Mouse (Mus musculus): ENCODE results near the gene Irf9. TPM values are rescaled to one million over a fixed set of nuclear protein-coding genes. Genes with fewer than 3 reads are reported as not detected.

The Irf9 gene
- polyA plus RNA-seq, 1 experiment = 33.2 TPM

DNA sequence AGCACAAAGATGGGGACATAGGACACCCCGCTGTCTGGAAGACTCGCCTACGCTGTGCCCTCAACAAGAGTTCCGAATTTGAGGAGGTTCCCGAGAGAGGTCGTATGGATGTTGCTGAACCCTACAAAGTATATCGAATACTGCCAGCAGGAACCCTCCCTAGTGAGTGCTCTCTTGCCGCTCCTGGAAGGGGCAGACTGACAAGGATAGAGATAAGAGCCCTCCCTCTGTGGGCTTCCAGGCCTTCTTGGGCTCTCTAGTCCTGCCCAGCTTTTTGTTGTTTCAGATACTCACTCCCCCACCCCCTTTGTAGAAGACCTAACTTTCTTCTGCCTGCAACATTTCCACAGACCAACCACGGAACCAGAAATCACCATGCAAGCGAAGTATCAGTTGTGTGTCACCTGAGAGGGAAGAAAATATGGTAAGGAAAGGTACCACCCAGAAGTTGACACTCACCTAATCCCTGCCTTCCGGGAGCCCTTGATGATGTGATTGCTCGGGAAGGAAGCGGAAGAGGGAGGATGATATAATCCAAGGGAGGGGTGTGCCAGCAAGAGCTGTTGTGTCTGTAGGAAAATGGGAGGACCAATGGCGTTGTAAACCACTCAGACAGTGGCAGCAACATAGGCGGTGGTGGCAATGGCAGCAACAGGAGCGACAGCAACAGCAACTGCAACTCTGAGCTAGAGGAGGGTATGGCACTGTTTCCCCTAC is 2.5 kb downstream of the Irf9 start:
- Histone ChIP-seq H3K4me1 (ENCODE audit: control insufficient read depth, insufficient read depth, low read length) (no peaks in the 10 kb centered on the region), H3K27ac (ENCODE audit: insufficient read depth, low read length) (no peak overlapping the region), H3K4me3 (ENCODE audit: insufficient read depth, low read length) (no peak overlapping the region)
- TF ChIP-seq POLR2A (IDR thresholded peaks at IDR 0.05; ENCODE audit: low read depth, low read length) (no peak), CTCF (IDR thresholded peaks at IDR 0.05; ENCODE audit: borderline replicate concordance, insufficient read depth, low read length) (no peak)

DNA sequence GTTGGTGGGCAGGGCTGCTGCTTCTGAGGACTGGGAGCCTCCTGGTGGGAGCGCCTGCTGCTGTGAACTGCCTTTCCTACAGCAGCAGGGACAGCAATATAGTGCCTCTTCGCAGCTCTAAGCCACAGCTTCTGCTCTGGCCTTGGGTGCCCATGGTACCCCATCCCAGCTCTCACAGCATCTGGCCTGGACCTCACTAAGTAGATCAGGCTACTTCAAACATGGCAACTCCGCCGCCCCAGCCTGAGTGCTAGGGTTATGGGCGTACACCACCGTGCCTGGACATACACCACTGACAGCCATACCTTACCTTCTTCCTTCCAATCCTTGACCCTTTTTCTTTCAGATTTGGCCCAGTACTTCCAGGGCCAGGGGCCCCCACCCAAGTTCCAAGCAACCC is 5.0 kb downstream of the Irf9 start:
- H3K27ac ChIP-seq (ENCODE audit: insufficient read depth, low read length) = no peak overlapping the region
- H3K4me1 ChIP-seq (ENCODE audit: control insufficient read depth, insufficient read depth, low read length) = no peaks in the 10 kb centered on the region
- TF ChIP-seq POLR2A (IDR thresholded peaks at IDR 0.05; ENCODE audit: low read depth, low read length) = no peak
- TF ChIP-seq CTCF (IDR thresholded peaks at IDR 0.05; ENCODE audit: borderline replicate concordance, insufficient read depth, low read length) = no peak
- no peak overlapping the region for H3K4me3 ChIP-seq (ENCODE audit: insufficient read depth, low read length)

DNA sequence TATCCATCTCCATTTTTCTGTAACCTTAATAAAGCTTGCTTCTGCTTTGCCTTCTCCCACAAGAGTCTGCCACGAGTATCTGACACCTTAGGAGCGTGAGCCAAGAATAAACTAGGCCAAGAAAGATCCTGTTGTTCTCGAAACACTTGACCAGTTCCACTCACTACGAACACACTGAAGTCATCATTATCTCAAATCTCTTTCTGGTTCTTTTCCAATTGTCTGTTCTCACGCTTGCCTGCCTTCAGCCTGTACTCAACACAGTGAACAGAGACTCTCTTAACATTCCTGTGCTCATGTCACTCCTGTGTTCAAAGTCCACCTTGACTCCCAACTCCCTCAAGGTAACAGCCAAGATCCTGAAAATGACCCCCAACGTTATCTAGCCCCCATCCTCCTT is 10.0 kb downstream of the Irf9 start:
- Histone ChIP-seq H3K27ac (ENCODE audit: insufficient read depth, low read length) (no peak overlapping the region), H3K4me3 (ENCODE audit: insufficient read depth, low read length) (no peak overlapping the region), H3K4me1 (ENCODE audit: control insufficient read depth, insufficient read depth, low read length) (no peaks in the 10 kb centered on the region)
- no peak for TF ChIP-seq POLR2A (IDR thresholded peaks at IDR 0.05; ENCODE audit: low read depth, low read length)
- TF ChIP-seq CTCF (IDR thresholded peaks at IDR 0.05; ENCODE audit: borderline replicate concordance, insufficient read depth, low read length) = no peak

DNA sequence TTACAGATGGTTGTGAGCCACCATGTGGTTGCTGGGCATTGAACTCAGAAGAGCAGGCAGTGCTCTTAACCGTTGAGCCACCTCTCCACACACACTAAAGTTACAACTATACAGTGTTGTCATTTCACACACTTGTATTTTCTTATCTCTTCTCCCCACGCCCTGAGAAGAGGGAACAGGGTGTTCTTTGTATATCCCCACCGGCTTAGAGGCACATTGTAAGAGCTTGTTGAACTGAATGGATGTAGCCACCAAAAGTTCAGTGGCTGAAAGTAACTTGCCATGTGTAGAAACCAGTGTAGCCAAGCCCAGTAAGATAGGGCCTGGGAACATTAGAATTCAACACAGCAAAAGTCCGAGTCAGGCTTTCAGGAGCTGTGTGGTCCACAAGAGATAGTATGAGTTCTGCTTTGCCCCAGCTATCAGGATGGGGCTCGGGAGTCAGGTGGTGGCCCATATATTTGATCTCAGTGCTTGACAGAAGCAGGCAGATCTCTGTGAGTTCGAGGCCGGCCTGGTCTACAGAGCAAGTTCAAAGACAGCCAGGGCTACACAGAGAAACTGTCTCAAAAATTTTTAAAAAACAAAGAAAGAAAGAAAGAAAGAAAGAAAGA is 11.3 kb downstream of the Irf9 start:
- TF ChIP-seq CTCF (IDR thresholded peaks at IDR 0.05; ENCODE audit: borderline replicate concordance, insufficient read depth, low read length) = no peak
- H3K4me1 ChIP-seq (ENCODE audit: control insufficient read depth, insufficient read depth, low read length) = no peaks in the 10 kb centered on the region
- H3K27ac ChIP-seq (ENCODE audit: insufficient read depth, low read length) = no peak overlapping the region

DNA sequence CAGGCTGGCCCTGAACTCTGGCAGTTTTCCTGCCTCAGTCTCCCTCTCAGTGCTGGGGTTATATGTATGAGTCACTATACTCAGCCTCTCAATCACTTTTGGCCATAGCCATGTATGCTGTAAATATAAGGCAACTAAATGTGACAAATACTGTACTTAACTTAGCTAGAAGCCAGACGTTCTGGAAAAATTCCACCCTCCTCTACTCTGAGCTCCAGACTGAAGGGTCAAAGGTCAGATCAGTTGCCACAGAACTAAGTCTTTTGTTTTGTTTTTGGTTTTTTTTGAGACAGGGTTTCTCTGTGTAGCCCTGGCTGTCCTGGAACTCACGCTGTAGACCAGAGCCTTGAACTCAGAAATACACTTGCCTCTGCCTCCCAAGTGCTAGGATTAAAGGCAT is 12.5 kb downstream of the Irf9 start:
- TF ChIP-seq CTCF (IDR thresholded peaks at IDR 0.05; ENCODE audit: borderline replicate concordance, insufficient read depth, low read length) (no peak), POLR2A (IDR thresholded peaks at IDR 0.05; ENCODE audit: low read depth, low read length) (no peak)
- no peaks in the 10 kb centered on the region for H3K4me1 ChIP-seq (ENCODE audit: control insufficient read depth, insufficient read depth, low read length)
- H3K4me3 ChIP-seq (ENCODE audit: insufficient read depth, low read length) = no peak overlapping the region
- H3K27ac ChIP-seq (ENCODE audit: insufficient read depth, low read length) = no peak overlapping the region

More for the DNA sequence above, 11.3 kb downstream of the Irf9 start:
- no peak overlapping the region for H3K4me3 ChIP-seq (ENCODE audit: insufficient read depth, low read length)

DNA sequence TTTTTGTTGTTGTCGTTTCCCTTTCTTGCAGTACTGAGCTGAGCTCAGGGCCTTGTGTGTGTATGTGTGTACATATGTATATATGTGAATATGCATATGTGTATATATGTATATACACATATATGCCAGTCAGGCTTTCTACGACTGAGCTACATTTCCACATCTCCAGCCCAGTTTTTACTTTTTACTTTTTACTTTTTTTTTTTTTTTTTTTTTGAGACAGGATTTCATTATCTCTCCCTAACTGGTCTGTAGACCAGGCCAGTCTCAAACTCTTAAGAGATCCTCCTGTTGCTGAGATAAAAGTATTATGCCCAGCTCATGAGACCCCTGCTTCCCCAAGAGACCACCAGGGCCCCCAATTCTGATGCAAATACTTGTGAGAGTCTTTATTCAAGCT is 13.5 kb downstream of the Irf9 start:
- Histone ChIP-seq H3K27ac (ENCODE audit: insufficient read depth, low read length) (no peak overlapping the region), H3K4me3 (ENCODE audit: insufficient read depth, low read length) (no peak overlapping the region)
- TF ChIP-seq CTCF (IDR thresholded peaks at IDR 0.05; ENCODE audit: borderline replicate concordance, insufficient read depth, low read length) = no peak
- no peak for TF ChIP-seq POLR2A (IDR thresholded peaks at IDR 0.05; ENCODE audit: low read depth, low read length)

DNA sequence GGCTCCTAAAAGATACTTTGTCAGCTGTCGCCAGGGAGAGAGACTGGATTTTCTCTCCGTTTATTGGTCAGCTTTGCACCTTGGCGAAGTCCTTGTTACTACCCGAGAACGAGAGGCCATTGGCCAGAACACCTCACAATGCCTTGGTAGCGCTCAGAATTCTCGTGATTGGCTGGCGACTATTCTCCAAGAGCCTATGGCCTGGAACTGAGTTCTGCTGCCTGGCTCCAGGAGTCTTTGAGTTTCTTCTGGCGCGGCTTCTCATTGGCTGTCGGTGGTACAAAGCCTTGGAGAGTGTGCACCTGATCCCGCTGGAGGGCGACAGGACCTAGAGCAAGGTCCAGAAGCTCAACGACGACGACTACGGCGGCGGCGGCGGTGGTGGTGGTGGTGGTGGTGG is 14.5 kb downstream of the Irf9 start, which contains the start of gene Rec8:
Rec8 (plus strand) TSS at position 216 of the 400 bp plus-strand sequence.
- TF ChIP-seq POLR2A (IDR thresholded peaks at IDR 0.05; ENCODE audit: low read depth, low read length) (no peak), CTCF (IDR thresholded peaks at IDR 0.05; ENCODE audit: borderline replicate concordance, insufficient read depth, low read length) (no peak)
- H3K4me1 ChIP-seq (ENCODE audit: control insufficient read depth, insufficient read depth, low read length) = no peaks in the 10 kb centered on the region
- no peak within 1 kb of the TSS for H3K4me3 ChIP-seq (ENCODE audit: insufficient read depth, low read length)
- H3K27ac ChIP-seq (ENCODE audit: insufficient read depth, low read length) = no peak within 1 kb of the TSS

More for the DNA sequence above, 13.5 kb downstream of the Irf9 start:
- H3K4me1 ChIP-seq (ENCODE audit: control insufficient read depth, insufficient read depth, low read length) = no peaks in the 10 kb centered on the region

DNA sequence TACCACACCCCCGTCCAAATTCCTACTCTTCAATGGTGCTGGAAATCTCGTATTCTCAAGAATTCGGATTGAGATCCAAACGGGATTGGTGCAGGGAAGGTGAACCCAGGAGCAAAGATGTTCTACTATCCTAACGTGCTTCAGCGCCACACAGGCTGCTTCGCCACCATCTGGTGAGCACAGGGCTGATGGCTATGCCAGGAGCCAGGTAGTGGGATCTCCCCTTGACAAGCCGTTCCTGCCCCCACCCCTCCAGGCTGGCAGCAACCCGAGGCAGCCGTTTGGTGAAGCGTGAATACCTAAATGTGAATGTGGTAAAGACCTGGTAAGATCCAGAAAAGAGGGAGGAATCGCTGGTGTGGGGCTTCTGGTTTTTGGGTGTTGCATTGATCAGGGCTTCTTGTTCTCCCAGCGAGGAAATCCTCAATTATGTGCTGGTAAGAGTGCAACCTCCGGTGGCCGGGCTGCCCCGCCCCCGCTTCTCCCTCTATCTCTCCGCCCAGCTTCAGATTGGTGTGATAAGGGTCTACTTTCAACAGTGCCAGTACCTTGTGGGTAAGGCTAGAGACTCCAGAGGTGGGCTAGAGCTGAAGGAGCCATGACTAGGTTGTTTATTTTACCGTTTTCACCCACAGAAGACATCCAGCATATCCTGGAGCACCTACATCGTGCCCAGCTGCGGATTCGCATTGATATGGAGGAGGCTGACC is 15.3 kb downstream of the Irf9 start:
- TF ChIP-seq POLR2A (IDR thresholded peaks at IDR 0.05; ENCODE audit: low read depth, low read length) (no peak), CTCF (IDR thresholded peaks at IDR 0.05; ENCODE audit: borderline replicate concordance, insufficient read depth, low read length) (no peak)
- H3K4me1 ChIP-seq (ENCODE audit: control insufficient read depth, insufficient read depth, low read length) = no peaks in the 10 kb centered on the region
- no peak overlapping the region for H3K27ac ChIP-seq (ENCODE audit: insufficient read depth, low read length)
- no peak overlapping the region for H3K4me3 ChIP-seq (ENCODE audit: insufficient read depth, low read length)

DNA sequence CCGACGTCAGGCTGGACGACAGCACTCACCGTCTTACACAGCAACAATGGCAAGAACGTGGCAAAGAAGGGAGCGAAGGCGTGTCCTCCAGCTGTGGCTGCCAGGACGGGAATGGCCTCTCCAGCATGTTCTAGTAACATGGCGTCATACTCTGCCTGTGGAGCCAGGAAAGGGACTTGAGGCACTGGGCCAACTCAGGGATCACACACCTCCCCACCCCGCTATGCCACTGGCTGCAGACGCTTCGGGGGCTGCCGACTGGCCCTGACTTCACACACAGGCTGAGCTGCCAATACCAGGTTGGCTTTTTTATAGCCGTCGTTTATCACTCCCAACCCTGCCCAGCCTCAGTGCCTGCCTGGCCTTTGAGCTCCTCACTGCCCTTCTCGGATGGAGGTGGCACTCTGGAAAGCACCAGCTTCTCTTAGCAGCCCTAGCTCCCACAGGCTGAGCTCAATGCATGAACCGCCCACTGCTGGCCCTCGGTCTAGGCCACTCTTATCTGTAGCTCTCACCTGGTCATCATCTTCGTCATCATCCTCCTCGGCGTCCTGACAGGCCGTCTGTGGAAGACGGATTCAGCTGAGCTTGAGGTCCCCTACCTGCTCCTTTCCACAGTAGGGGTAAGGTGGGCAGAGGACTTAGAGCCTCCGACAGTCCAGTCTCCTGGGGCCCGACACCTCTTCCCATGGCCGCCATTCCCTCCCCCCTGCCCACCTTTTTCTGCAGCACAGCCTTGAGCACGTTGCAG is 24.9 kb downstream of the Irf9 start:
- TF ChIP-seq CTCF (IDR thresholded peaks at IDR 0.05; ENCODE audit: borderline replicate concordance, insufficient read depth, low read length) (no peak), POLR2A (IDR thresholded peaks at IDR 0.05; ENCODE audit: low read depth, low read length) (no peak)
- Histone ChIP-seq H3K4me3 (ENCODE audit: insufficient read depth, low read length) (no peak overlapping the region), H3K4me1 (ENCODE audit: control insufficient read depth, insufficient read depth, low read length) (no peaks in the 10 kb centered on the region), H3K27ac (ENCODE audit: insufficient read depth, low read length) (no peak overlapping the region)
